Mouse (Mus musculus) cerebellum, adult 11-12 months (tissue): ENCODE results near the gene Ccdc187.

Source experiments
- DNase-seq: peaks from one replicate; pipeline ENCODE4 v3.0.0; 2022

Gene Ccdc187

GRCm38 (mm10) chr2:26207559-26207958, 86.8 kb downstream of the Ccdc187 start:
- no peak for DNase-seq

GRCm38 (mm10) chr2:26205761-26206160, 88.6 kb downstream of the Ccdc187 start:
- DNase-seq = no peak

- DNase-seq = no peak
Measured at GRCm38 (mm10) chr2:26205126-26205525, 89.2 kb downstream of the Ccdc187 start.

- DNase-seq = no peak
Measured at GRCm38 (mm10) chr2:26202849-26203475, 91.4 kb downstream of the Ccdc187 start.

GRCm38 (mm10) chr2:26201926-26202848, 92.2 kb downstream of the Ccdc187 start:
- no peak for DNase-seq

- DNase-seq = no peak
Measured at GRCm38 (mm10) chr2:26198488-26198887, 95.9 kb downstream of the Ccdc187 start.

GRCm38 (mm10) chr2:26194552-26195339, 99.6 kb downstream of the Ccdc187 start:
- DNase-seq = no peak
